9 mouse cellular contexts compared by ENCODE assay signal in the genomic region with DNA sequence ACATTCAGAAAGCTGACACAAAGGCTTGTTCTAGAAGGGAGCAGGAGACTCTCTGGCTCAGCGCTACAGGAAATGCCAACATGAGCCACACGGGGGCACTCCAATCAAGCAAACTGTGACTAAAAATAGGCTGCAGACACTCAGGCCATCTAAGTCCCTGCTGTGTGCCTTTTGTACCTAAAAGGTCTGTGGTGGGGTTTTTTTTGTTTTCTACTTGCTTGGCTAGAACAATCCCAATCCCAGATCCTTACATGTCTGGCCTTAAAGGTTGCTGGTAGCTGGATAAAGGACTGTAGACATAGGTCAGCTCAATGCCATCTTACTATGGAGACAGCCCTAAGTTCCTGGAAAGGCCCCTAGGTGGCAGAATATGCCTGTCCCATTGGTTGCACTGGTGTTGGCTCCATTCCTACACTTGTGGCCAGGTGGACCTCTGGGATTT. TPM values are rescaled to one million over a fixed set of nuclear protein-coding genes. Genes with fewer than 3 reads are reported as not detected.
DNase-seq lines count a peak whose midpoint lies in the region; TF ChIP-seq lines count a peak whose summit lies in the region.
"Had no signal": no experiment of that assay in that cellular context is flagged by ENCODE, and none has a peak within 500 bp of the region (broad histone marks: within the 10 kb centered on the region; RNA-seq: fewer than 3 reads in every experiment).

No protein-coding gene starts in this region.

- H3K27me3 ChIP-seq in limb, embryonic 10.5 days (ENCODE audit: low read depth, poor library complexity, severe bottlenecking), result peaks cover 4% of the 10 kb centered on the region; the same call in 1 of the 2 replicates
- H3K27me3 ChIP-seq in testis, adult 2 months (ENCODE audit: control insufficient read depth, insufficient read depth, low read length), result no peaks in the 10 kb centered on the region

- no peak overlapping the region for H3K27ac ChIP-seq in limb, embryonic 10.5 days
- H3K27ac ChIP-seq in testis, adult 2 months (ENCODE audit: control insufficient read depth, insufficient read depth, low read depth, low read length), result no peak overlapping the region

- DNase-seq in 3T3-L1 (ENCODE audit: low read depth, low spot score), result peak; percentile 81
- DNase-seq in NIH3T3 (ENCODE audit: low read depth), result peak; percentile 75
- DNase-seq in cerebellum, adult 9-11 months, result peak; percentile 87
- peak; percentile 75 to 79 for DNase-seq in frontal cortex, postnatal 25 days (ENCODE audit: low spot score in 2 of 2)
- peak; percentile 29 for DNase-seq in kidney, adult 11 months
- DNase-seq in limb, embryonic 10.5 days (ENCODE audit: low spot score), result peak; percentile 84
- DNase-seq in naive thymus-derived CD4-positive, alpha-beta T cell, adult 2 months (ENCODE audit: low read depth), result peak; percentile 24

- no peak overlapping the region for H3K4me3 ChIP-seq in limb, embryonic 10.5 days
- no peak overlapping the region for H3K4me3 ChIP-seq in testis, adult 2 months (ENCODE audit: control insufficient read depth, low read depth, low read length)
- H3K4me3 ChIP-seq: erythroblast, embryonic 14.5 days had no signal

- H3K36me3 ChIP-seq in limb, embryonic 10.5 days, result no peaks in the 10 kb centered on the region
- no peaks in the 10 kb centered on the region for H3K36me3 ChIP-seq in testis, adult 2 months (ENCODE audit: control insufficient read depth, insufficient read depth, low read length)

- TF ChIP-seq POLR2A in testis, adult 2 months (IDR thresholded peaks at IDR 0.05; ENCODE audit: control insufficient read depth, low read depth, low read length), result no peak

- 0% methylated on average over 2 of the region's 2 CpGs for WGBS in limb, embryonic 10.5 days

- TF ChIP-seq CTCF in testis, adult 2 months (IDR thresholded peaks at IDR 0.05; ENCODE audit: control insufficient read depth, insufficient read depth, insufficient replicate concordance, low read depth, low read length), result peak; percentile 48; the same call in 1 of the 2 replicates

- no peaks in the 10 kb centered on the region for H3K4me1 ChIP-seq in limb, embryonic 10.5 days
- H3K4me1 ChIP-seq in testis, adult 2 months (ENCODE audit: control insufficient read depth, insufficient read depth, low read length), result no peaks in the 10 kb centered on the region

- H3K9me3 ChIP-seq in limb, embryonic 10.5 days (replicated peaks), result no peaks in the 10 kb centered on the region

RNA-seq across cellular contexts. Expression of gene Dpysl4, which starts 17.6 kb away (rescaled TPM):
- 19.6 and 32.8 TPM in 2 replicates for polyA plus RNA-seq in limb, embryonic 10.5 days (2016; fragmentation: Nextera tagmentation; extraction: Ambion mirVana)
- 13.1 and 13.6 TPM in 2 replicates for polyA plus RNA-seq in testis, adult 2 months (2012; rRNA removed)
- polyA plus RNA-seq: erythroblast, embryonic 14.5 days had no signal

Comparison
In these comparisons a context has a peak if more than half of its experiments do, and no peak if none do; other contexts are left out.
1. DNase-seq: peak in every context shown above with its lines; median percentile 87 in cerebellum, adult 9-11 months; 84 in limb, embryonic 10.5 days; 81 in 3T3-L1; 77 in frontal cortex, postnatal 25 days; 75 in NIH3T3; 29 in kidney, adult 11 months; 24 in naive thymus-derived CD4-positive, alpha-beta T cell, adult 2 months.